Mouse (Mus musculus) gastrocnemius, postnatal 25 days (tissue): ENCODE measurements at regions not wholly inside any gene's neighbourhood (a gene's known extent, or its start where the extent isn't known, plus 50 kb on each side); places are given as distances from the start of the nearest gene placed in this dataset.

Source experiments
- DNase-seq: peaks from one replicate; pipeline ENCODE4 v3.0.0; 2022

DNA sequence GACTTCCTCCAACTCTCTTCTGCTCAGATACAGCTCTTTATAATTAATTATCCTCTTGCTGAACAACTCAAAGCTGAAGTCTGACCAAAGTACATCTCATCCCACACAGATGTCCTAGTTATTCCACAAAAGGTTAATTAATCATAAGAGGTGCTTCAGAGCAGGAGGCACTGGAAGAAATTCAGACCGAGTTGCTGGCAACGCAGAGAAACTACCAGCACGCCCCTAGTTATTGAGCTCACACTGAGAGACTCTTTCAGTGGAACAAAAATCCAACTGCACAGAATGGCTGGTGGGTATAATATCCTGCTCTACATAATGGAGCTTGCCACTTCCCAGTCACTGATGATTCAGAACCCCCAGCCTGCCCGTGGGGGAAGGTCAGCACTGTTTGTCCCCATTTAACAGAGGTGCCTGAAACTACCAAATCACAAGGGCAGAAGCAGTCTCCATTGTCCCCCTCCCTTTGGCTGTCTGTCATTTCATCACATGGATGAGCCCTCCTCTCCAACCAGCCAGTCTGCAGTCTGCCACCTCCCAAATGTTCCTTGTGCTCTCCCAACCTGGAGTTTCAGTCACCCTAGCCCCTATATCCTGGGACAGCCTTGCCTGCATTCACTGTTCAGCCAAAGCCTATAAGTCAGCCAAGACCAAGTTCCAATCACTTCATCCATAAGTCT, 170.3 kb upstream of the Creb1 start:
- DNase-seq, result no peak

DNA sequence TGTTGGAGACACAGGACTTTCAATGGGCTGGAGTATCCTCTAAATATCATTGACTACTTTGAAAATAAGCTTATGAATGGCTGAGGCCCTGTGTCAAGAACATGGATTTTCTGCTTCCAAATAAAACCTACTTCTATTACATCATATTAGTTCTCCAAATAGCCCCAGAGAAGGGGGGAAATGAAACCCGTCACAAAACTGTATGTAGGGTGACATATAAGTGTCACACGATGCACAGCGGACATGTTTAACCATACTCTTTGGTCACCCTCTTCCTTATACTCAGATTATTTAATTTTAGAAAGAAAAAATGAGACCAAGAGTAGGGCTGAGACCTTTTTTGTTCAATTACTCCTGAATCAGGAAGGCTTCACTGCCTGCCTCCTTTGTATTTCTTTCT, 189.2 kb upstream of the Creb1 start:
- no peak for DNase-seq

GRCm38 (mm10) chr1:64341596-64341995, 190.8 kb upstream of the Creb1 start:
- DNase-seq, result peak; percentile 53

- no peak for DNase-seq
Measured at GRCm38 (mm10) chr1:64338575-64338961, 193.9 kb upstream of the Creb1 start.

DNA sequence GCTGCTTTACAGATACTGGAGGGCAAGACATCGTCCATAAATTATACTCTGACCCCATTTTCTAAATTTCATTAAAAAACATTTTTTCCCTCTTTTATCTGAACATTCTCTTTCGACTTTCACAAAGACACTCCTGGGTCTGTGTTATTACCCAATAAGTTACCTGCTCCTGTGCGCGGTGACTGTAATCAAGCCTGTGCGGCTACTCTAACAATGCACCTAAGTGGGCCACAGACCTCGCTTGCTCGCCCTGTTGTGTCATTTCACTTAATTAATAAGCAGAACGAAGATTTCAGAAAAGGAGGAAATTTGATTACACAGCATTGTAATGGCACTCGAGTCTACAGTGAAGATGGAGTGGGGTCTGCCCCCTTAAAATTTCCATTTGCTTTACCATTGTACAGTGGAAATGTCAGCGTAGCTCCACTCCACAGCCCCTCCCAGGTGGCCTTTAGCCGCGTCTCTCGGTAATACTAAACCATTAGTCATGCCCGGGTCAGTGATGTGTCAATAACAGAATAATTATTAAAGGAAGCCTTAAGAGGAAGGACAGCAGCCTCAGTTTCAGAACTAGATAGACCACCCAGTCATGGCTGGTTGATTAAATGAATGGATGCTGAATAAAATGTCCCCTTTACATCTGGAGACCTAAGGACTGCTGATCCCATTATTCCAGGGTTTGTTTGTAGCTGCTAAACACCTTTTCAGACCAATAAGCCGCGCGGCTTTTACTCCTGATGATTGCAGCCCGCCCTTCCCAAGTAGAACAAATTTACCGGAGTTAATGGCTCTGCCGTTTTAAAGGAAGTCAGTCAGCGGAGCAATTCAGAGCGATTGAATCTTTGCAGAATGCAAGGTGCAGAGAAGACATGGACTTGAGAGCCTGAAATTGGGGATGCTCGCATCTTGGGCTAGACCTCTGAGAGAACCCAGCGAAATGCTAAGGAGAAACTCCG, 194.5 kb upstream of the Creb1 start:
- no peak for DNase-seq

GRCm38 (mm10) chr1:64331566-64331965, 200.9 kb upstream of the Creb1 start:
- DNase-seq, result no peak

DNA sequence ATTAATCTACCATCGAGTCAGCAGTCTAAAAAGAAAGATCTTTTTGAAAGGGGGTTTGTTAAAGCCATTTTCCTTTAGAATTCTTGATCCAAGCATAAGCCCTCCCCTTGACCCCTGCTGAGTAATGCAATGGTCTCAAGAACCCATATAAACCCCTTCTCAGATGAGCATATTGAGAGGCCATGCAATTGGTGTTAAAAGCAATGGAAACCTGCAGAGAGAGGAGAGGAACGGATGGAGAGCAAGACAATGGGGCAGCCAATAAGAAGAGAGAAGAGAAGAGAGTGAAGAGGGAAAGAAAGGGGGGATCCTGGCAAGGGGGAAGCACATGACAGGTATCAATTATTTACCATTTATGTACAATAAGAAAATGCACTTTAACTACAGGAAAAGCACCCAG, 201.7 kb upstream of the Creb1 start:
- no peak for DNase-seq

GRCm38 (mm10) chr1:64322197-64322596, 200.1 kb upstream of the Klf7 start:
- DNase-seq, result no peak

GRCm38 (mm10) chr1:64319155-64319582, 197.1 kb upstream of the Klf7 start:
- no peak for DNase-seq

- DNase-seq, result no peak
Measured at GRCm38 (mm10) chr1:64318440-64319154, 196.5 kb upstream of the Klf7 start.

GRCm38 (mm10) chr1:64317032-64317636, 195.1 kb upstream of the Klf7 start:
- DNase-seq, result no peak

DNA sequence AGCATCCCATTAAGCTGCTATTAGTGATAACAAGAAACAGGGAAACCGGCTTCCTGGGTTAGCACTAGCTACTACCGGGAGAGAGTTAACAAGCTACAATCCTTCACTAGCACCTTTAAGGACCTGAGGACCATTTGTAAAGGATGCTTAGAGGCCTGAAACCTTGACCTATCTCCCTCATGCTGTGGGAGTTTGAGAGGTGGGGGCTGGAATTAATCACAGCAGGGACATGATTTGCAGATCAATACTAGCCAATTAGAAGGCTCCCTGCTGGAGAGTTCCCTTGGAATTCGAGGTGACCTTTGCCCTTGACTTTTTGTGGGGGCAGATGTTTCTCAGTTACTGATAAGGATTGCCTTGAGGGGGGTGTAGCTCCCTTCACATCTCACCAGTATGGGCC, 189.3 kb upstream of the Klf7 start:
- DNase-seq, result no peak

DNA sequence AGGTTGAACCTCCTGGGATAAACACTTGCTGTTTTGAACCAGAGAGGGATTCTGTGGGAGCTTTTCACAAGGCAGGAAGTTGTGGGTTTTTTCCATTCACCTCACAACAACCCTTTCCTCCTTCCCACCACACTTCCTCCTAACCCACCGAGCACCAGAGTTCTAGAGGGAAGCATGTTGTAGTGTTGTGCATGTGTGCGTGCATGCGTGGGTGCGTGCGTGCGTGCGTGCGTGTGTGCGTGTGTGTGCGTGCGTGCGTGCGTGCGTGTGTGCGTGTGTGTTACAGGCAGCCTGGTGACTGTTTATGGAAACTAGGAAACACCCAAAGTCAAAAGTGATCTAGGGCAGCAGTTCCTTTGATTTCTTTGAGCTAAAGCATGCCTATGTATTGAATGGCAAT, 186.5 kb upstream of the Klf7 start:
- DNase-seq, result no peak

DNA sequence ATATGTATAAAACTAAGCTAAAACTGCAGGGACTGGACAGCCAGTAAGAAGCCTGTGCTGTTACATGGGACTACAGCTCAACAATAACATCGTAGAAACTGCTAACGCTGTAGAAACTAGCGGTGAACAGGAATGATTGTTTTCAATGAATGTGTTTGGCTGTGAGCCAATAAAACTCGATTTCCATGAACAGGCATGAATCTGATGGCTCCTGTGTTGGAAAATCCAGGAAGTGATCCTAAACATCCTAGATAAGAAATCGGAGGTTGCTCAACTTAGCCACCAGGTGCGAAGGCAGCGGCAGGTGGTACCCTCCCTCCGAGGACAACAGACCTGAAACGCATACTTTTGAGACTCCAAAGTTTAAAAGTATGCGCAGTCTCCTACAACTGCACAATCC, 186.0 kb upstream of the Klf7 start:
- DNase-seq, result no peak

DNA sequence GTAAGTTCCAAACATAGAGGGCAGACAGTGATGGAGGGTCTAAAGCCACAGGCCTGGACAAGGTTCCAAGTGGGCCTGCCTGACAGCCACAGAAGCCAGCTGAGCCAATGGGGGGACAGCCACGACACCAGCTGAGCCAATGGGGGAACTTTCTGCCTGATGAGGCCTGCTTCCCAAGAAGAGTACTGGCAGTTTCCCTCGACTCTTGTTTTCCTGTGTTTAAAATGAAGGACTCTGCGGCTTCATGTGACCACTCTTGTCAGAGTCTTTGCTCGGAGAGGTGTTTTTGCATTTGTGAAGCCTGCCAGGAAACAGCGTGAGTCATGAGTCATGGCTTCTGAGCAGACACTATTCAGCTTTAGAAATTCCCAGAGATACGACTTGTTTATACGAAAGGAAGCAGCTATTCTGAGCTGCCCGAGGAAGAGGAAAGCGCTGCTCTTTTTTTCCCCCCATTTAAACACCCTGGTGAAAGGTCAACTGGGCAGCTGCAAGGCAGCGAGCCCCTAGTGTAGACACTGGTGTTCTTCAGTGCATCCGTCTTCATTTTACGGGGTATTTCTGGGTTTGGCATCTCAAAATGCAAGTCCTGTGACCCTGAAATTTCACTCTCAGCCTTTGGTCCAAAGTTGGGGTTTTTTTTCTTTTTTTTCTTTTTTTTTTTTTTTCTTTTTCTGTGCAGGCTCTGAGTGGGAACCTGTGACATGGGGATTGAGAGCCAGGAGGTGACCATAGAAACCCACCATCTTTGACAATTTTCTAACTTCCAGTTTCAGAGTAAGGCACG, 183.5 kb upstream of the Klf7 start:
- peak; percentile 68 for DNase-seq

- peak; percentile 25 for DNase-seq
Measured at GRCm38 (mm10) chr1:64302833-64303358, 180.8 kb upstream of the Klf7 start.

DNA sequence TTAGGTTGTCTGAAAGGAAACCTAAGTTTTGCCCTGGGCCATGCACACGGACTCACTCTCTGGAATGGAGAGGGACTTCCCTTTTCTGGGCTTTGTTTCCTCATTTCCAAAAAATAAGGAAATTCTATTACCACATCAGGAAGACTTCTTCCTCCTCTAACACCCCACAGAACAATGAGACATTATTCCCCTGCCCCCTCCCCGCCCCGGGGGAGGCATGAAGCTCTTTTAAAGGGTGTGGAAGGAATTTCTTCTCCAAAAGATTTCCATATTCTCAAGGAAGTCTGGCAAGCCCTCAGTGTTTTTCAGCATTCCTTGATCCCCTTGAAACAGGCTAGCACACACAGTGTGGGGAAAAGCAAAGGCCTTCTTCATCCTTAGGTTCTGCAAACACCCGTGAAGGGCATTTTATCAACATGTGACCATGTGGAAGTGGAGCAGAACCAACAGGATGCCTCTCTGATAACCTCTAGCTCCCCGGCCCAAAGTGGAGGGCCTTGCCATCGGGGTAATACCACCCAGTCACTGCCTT, 179.5 kb upstream of the Klf7 start:
- peak; percentile 60 for DNase-seq

DNA sequence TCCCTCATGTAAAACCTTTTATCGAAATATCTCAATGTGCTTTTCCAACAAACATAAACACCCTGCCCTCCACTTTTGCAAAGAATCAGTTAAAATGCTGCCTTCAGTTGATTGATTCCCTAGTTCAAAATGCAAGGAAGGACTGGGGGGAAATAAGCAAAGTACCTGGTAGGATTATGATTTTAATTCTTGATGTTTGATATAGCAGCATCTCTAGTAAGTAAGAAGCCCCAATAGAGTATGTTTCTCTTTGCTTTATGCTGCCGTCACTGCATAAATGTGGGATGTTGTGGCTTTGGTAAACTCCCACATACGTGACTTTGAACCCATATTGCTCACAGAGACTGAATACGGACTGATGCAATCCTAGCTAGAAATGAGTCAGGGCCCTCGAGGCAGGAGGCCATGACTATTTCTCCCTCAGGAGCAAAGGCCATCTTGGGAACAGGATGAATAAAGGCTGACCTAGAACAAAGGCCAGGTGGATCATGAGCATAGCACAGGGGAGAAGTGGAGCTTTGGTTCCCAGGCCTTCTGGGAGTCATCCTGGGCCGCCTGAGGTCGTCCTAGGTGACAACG, 179.0 kb upstream of the Klf7 start:
- no peak for DNase-seq

DNA sequence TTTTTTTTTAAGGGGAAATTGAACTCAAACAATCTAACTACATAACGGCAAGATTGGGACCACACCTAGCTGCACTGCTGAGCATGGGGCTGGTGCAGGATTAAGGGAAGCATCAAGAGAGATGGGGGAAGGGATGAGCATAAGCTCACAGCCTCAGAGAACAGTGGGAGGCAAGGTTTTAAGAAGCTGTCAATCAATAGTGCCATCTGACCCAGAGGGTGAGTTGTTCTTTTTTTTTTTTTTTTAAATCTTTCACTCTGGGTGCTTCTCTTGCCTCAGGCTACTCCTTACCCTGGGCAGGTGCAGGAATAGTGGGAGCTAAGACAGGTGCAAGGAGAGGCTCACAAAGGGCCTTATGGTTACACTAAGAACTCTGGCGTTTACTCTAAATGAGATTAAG, 176.9 kb upstream of the Klf7 start:
- DNase-seq, result no peak

GRCm38 (mm10) chr1:64298188-64298587, 176.1 kb upstream of the Klf7 start:
- no peak for DNase-seq

- no peak for DNase-seq
Measured at GRCm38 (mm10) chr1:64297343-64297742, 175.3 kb upstream of the Klf7 start.
